Mouse (Mus musculus) stomach, postnatal 0 days (tissue): ENCODE measurements around the gene Erbb4. TPM values are rescaled to one million over a fixed set of nuclear protein-coding genes. Genes with fewer than 3 reads are reported as not detected.
A peak's percentile ranks its signal among the peaks of the same experiment; 100 is the strongest.

Source experiments
- ATAC-seq: fragments of 200-750 bp; cut with Nextera tagmentation; 2 replicates; pipeline ENCODE4 v1.8.0; 2017; ENCODE audit not compliant: low FRiP score, low TSS enrichment
- DNase-seq: peaks from one replicate; pipeline ENCODE4 v3.0.0-alpha.2; 2016; ENCODE audit warnings: low spot score
- H3K27ac ChIP-seq: fragments of 300-500 bp; sonication (generic); replicated peaks from 2 replicates; pipeline ENCODE4 v1.5.1; 2014; ENCODE audit warnings: mild to moderate bottlenecking, control low read depth
- H3K27me3 ChIP-seq: fragments of 300-500 bp; sonication (generic); 2 replicates; pipeline ENCODE4 v1.6.1; 2014; ENCODE audit warnings: low read length; ENCODE audit not compliant: control insufficient read depth, insufficient read depth
- H3K36me3 ChIP-seq: fragments of 300-500 bp; sonication (generic); 2 replicates; pipeline ENCODE4 v1.6.1; 2014; ENCODE audit warnings: low read length, mixed read lengths; ENCODE audit not compliant: control insufficient read depth, insufficient read depth
- H3K4me1 ChIP-seq: fragments of 300-500 bp; sonication (generic); replicated peaks from 2 replicates; pipeline ENCODE4 v1.6.1; 2014; ENCODE audit warnings: antibody characterized with exemption; ENCODE audit not compliant: control insufficient read depth, insufficient read depth
- H3K4me2 ChIP-seq: fragments of 300-500 bp; sonication (generic); replicated peaks from 2 replicates; pipeline ENCODE4 v1.6.1; 2014; ENCODE audit warnings: low read depth, mild to moderate bottlenecking, control low read depth, moderate library complexity
- H3K4me3 ChIP-seq: fragments of 300-500 bp; sonication (generic); 2 replicates; pipeline ENCODE4 v1.5.1; 2014; ENCODE audit warnings: low read depth, low read length, control low read depth
- H3K9ac ChIP-seq: fragments of 300-500 bp; sonication (generic); 2 replicates; pipeline ENCODE4 v1.6.1; 2014; ENCODE audit warnings: mild to moderate bottlenecking, low read length, control low read depth, mixed read lengths
- H3K9me3 ChIP-seq: fragments of 300-500 bp; sonication (generic); 2 replicates; pipeline ENCODE4 v1.6.1; 2016; ENCODE audit warnings: low read length; ENCODE audit not compliant: control insufficient read depth
- CTCF ChIP-seq: IDR thresholded peaks from 2 replicates; pipeline ENCODE4 v1.5.1; 2016; ENCODE audit warnings: antibody characterized with exemption, low read depth, mild to moderate bottlenecking, moderate library complexity
- EP300 ChIP-seq: optimal IDR thresholded peaks from 2 replicates; pipeline ENCODE3; 2016; ENCODE audit warnings: antibody characterized with exemption
- WGBS: fragments of 180-500 bp; shearing (Covaris S2); extraction: QIAGEN DNeasy Blood & Tissue Kit; methylation state at CpG from one replicate; pipeline ENCODE4 v1.1.7; 2014; 5-methylcytosine and 5-hydroxymethylcytosine counted together
- polyA plus RNA-seq: library from polyadenylated mRNA; unstranded; fragments of >200 nt; fragmentation: Nextera tagmentation; extraction: Ambion mirVana; gene quantifications from 2 replicates; pipeline ENCODE4 v1.2.1, GENCODE M21; 2015

The Erbb4 gene
- polyA plus RNA-seq, 1 experiment from 2014 or later: not detected

DNA sequence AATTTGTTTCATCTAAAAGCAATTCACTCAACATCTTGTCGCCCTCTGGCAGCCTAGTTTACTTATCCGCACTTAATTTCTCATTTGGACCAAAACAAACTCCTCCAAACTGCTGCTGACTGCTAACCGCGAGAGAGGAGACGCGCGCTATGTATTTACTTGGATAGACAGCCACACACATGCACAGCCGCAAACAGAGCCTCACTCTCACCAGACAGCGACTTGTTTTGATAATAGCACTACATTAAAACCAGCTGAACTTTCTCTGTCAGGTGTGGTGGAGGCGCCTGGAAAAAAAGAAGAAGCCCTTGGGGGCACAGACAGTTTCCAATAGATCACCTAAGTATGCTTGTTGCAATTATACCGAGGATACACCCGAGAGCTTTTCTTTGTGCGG is 2.8 kb downstream of the Erbb4 start:
- H3K4me2 ChIP-seq: peak overlapping the region; percentile 99; the same call in 1 of the 2 replicates
- no peak for DNase-seq
- H3K4me3 ChIP-seq: peak overlapping the region; percentile 54; the same call in 1 of the 2 replicates
- no peaks in the 10 kb centered on the region for H3K9me3 ChIP-seq
- no peak overlapping the region for H3K9ac ChIP-seq
- TF ChIP-seq EP300 (no peak), CTCF (no peak)
- H3K27ac ChIP-seq: no peak overlapping the region
- ATAC-seq: no peak
- peaks cover 2% of the 10 kb centered on the region; the same call in 1 of the 2 replicates for H3K27me3 ChIP-seq
- H3K4me1 ChIP-seq: peaks cover 11% of the 10 kb centered on the region
- WGBS: 4% methylated on average over 13 of the region's 13 CpGs
- H3K36me3 ChIP-seq: no peaks in the 10 kb centered on the region

DNA sequence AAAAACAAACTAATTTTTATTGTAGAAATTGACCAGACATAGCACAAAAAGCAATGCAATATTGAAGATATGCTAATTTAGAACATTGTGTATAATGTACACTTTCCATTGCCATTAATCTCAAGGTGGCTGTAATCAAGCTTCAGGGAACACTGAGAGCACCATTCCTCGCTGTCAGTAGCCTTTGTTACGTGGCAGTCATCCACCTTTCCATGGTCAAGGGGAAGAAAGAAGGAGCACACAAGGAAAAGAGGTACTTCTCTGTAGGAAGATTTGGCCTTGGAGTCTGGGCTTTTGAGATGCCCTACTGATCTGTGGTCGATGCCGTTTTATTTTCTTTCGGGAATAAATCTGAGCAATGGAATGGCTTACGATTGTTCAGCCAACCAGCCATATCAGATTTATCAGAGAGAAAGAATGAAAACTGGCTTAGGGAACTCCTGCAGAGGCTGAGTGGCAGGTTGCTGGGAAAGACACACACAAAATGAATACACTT is 4.6 kb downstream of the Erbb4 start:
- Histone ChIP-seq H3K4me3 (no peak overlapping the region), H3K27ac (no peak overlapping the region), H3K9ac (no peak overlapping the region), H3K9me3 (no peaks in the 10 kb centered on the region), H3K4me2 (no peak overlapping the region), H3K36me3 (no peaks in the 10 kb centered on the region), H3K27me3 (peaks cover 2% of the 10 kb centered on the region; the same call in 1 of the 2 replicates), H3K4me1 (peaks cover 11% of the 10 kb centered on the region)
- WGBS: 82% methylated on average over 6 of the region's 6 CpGs
- ATAC-seq (no peak), DNase-seq (no peak)
- TF ChIP-seq EP300: no peak
- no peak for TF ChIP-seq CTCF

DNA sequence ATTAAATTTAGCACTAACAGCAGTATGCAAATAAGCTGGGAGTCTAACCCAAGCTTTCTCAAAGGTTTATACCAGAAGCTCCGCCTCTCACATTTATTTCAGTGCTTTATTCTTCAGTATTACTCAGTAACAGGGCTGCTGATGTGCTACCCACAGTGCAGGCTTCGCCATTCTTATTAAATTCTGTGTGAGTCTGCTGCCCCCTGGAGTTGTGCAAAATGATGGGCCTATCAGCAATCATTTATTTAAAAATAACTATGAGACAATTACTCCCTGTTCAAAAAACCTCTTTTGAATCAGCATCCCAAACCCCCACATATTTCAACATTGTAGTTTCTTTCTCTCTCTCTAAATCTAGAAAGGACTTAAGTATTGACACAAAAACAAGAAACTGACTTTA is 6.2 kb downstream of the Erbb4 start:
- Histone ChIP-seq H3K9me3 (no peaks in the 10 kb centered on the region), H3K27me3 (peaks cover 2% of the 10 kb centered on the region; the same call in 1 of the 2 replicates), H3K4me2 (no peak overlapping the region), H3K9ac (no peak overlapping the region), H3K4me3 (no peak overlapping the region), H3K4me1 (peaks cover 4% of the 10 kb centered on the region; the same call in 1 of the 2 replicates), H3K36me3 (no peaks in the 10 kb centered on the region), H3K27ac (no peak overlapping the region)
- DNase-seq: no peak
- ATAC-seq: no peak
- WGBS: 83% methylated on average over 2 of the region's 2 CpGs
- TF ChIP-seq CTCF (no peak), EP300 (no peak)

DNA sequence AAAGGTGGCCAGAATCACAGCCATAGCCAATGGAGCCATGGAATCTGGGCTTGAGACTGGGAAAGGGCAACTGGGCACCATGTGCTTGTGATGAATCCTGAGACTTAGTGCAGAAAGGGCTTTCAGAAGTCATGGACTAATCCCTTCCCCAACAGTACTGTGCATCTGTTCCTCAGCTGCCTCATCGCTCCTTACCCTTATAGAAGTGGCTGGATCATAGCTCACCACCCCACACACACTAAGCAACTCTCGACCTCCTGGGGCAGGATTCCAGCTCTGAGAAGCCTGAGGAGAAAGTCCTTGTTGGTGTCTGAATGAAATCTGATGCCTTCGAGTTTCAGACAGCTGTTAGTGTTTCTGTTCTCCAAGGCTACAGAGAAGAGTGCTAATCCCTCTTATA is 14.8 kb downstream of the Erbb4 start:
- TF ChIP-seq CTCF (no peak), EP300 (no peak)

DNA sequence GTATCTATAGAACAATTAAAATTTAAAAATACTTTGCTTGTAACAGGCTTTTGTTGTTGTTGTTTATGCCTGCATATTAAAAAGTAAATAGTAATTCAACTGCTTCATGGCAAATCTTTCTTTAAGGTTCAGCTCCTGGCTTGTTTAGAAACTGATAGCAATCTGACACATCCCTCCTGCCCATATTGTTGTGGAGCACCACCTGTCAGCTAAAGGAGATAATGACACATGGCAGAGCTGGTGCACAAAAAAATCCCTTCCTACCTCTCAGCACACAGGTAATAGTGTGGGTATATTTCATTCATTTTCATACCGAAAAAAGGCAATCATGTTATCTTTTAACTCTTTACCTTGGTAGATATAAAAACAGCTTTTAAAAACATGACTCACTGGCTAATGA is 18.5 kb downstream of the Erbb4 start:
- TF ChIP-seq CTCF (no peak), EP300 (no peak)
- Histone ChIP-seq H3K36me3 (no peaks in the 10 kb centered on the region), H3K27ac (no peak overlapping the region), H3K4me1 (no peaks in the 10 kb centered on the region), H3K27me3 (no peaks in the 10 kb centered on the region), H3K4me2 (no peak overlapping the region), H3K9me3 (no peaks in the 10 kb centered on the region), H3K4me3 (no peak overlapping the region), H3K9ac (no peak overlapping the region)
- DNase-seq: no peak
- 60% methylated on average over 1 of the region's 1 CpGs for WGBS
- no peak for ATAC-seq

More for the DNA sequence above, 14.8 kb downstream of the Erbb4 start:
- H3K4me1 ChIP-seq: no peaks in the 10 kb centered on the region
- H3K27me3 ChIP-seq: no peaks in the 10 kb centered on the region
- H3K4me3 ChIP-seq: no peak overlapping the region
- ATAC-seq: no peak
- no peaks in the 10 kb centered on the region for H3K36me3 ChIP-seq
- H3K27ac ChIP-seq: no peak overlapping the region
- DNase-seq: no peak
- no peaks in the 10 kb centered on the region for H3K9me3 ChIP-seq
- whole genome bisulfite sequencing: 37% methylated on average over 3 of the region's 3 CpGs
- H3K9ac ChIP-seq: no peak overlapping the region
- H3K4me2 ChIP-seq: no peak overlapping the region

DNA sequence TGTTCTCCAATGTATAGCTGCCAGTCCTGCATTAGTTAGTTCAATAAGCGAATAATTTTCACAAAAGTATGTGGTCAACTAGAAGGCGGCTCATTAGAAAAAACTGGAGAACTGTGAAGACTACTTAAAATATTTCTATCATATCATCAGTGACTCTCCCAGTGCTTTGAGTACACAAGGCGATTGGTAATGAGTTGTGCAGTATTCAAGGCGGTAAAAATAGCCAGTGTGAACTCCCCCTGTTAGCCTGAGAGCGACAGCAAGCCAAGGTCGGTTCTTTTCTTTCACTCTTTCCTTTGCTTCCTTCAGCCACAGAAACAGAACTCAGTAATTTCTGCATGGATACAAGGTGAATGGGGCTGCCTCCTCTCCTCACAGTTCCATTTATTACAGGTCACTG is 22.1 kb downstream of the Erbb4 start:
- DNase-seq: no peak
- H3K27me3 ChIP-seq: no peaks in the 10 kb centered on the region
- H3K9ac ChIP-seq: no peak overlapping the region
- 68% methylated on average over 6 of the region's 6 CpGs for WGBS
- no peak overlapping the region for H3K27ac ChIP-seq
- no peaks in the 10 kb centered on the region for H3K9me3 ChIP-seq
- no peak overlapping the region for H3K4me2 ChIP-seq
- no peaks in the 10 kb centered on the region for H3K4me1 ChIP-seq
- H3K4me3 ChIP-seq: no peak overlapping the region
- H3K36me3 ChIP-seq: no peaks in the 10 kb centered on the region
- ATAC-seq: no peak
- TF ChIP-seq EP300 (no peak), CTCF (no peak)
